Mouse (Mus musculus) small intestine, adult 2 months (tissue): ENCODE data around the gene Kcnd3.

Experiments used
- CTCF ChIP-seq: fragments of 200-500 bp; IDR thresholded peaks from 2 replicates; pipeline ENCODE4 v1.5.1; 2012; ENCODE audit warnings: low read depth, mild to moderate bottlenecking, control low read depth, inconsistent platforms, low read length, moderate library complexity, mixed read lengths; ENCODE audit not compliant: insufficient replicate concordance, insufficient read length; ENCODE audit errors: extremely low read depth
- POLR2A ChIP-seq: fragments of 200-500 bp; IDR thresholded peaks from 2 replicates; pipeline ENCODE4 v1.6.1; 2012; ENCODE audit warnings: low read depth, mild to moderate bottlenecking, control low read depth, inconsistent platforms, low read length, moderate library complexity

- TF ChIP-seq CTCF (no peak), POLR2A (no peak)
These were observed at the start of gene Kcnd3 for GRCm38 (mm10) chr3:105451627-105452555.
